Mouse (Mus musculus) forebrain, embryonic 12.5 days (tissue): ENCODE results near the gene Gng7. TPM values are rescaled to one million over a fixed set of nuclear protein-coding genes. Genes with fewer than 3 reads are reported as not detected.

Experiments
- ATAC-seq: fragments of 200-750 bp; cut with Nextera tagmentation; 2 replicates; pipeline ENCODE4 v1.8.0; 2017; ENCODE audit warnings: moderate TSS enrichment; ENCODE audit not compliant: low FRiP score
- H3K27ac ChIP-seq: fragments of 300-500 bp; sonication (generic); 2 replicates; pipeline ENCODE4 v1.5.1; 2016; ENCODE audit warnings: mild to moderate bottlenecking
- H3K27me3 ChIP-seq: fragments of 300-500 bp; sonication (generic); 2 replicates; pipeline ENCODE4 v1.6.1; 2016; ENCODE audit warnings: mild to moderate bottlenecking
- H3K36me3 ChIP-seq: fragments of 300-500 bp; sonication (generic); replicated peaks from 2 replicates; pipeline ENCODE4 v1.6.1; 2016; ENCODE audit warnings: mild to moderate bottlenecking
- H3K4me1 ChIP-seq: fragments of 300-500 bp; sonication (generic); 2 replicates; pipeline ENCODE4 v1.6.1; 2016
- H3K4me2 ChIP-seq: fragments of 300-500 bp; sonication (generic); 2 replicates; pipeline ENCODE4 v1.6.1; 2016; ENCODE audit warnings: mild to moderate bottlenecking, moderate library complexity
- H3K4me3 ChIP-seq: fragments of 300-500 bp; sonication (generic); replicated peaks from 2 replicates; pipeline ENCODE4 v1.5.1; 2016; ENCODE audit warnings: mild to moderate bottlenecking
- H3K9ac ChIP-seq: fragments of 300-500 bp; sonication (generic); 2 replicates; pipeline ENCODE4 v1.6.1; 2016; ENCODE audit warnings: mild to moderate bottlenecking
- H3K9me3 ChIP-seq: fragments of 300-500 bp; sonication (generic); 2 replicates; pipeline ENCODE4 v1.6.1; 2016
- WGBS: fragments of 180-500 bp; shearing (Covaris S2); methylation state at CpG from one replicate; pipeline ENCODE4 v1.1.7; 2016; 5-methylcytosine and 5-hydroxymethylcytosine counted together
- polyA plus RNA-seq: library from polyadenylated mRNA; unstranded; fragments of >200 nt; fragmentation: Nextera tagmentation; extraction: Ambion mirVana; gene quantifications from 2 replicates; pipeline ENCODE4 v1.2.1, GENCODE M21; 2016

Gene Gng7
- polyA plus RNA-seq, 1 experiment from 2014 or later, result 9.8 TPM

GRCm38 (mm10) chr10:80928586-80929298 lies 86.0 kb downstream of the Gng7 start:
- H3K4me2 ChIP-seq, result peak overlapping the region; percentile 91
- H3K4me3 ChIP-seq, result peak overlapping the region; percentile 48
- H3K27ac ChIP-seq, result no peak overlapping the region
- H3K36me3 ChIP-seq, result no peaks in the 10 kb centered on the region
- peak; percentile 34 for ATAC-seq
- WGBS, result under 1% methylated on average over 48 of the region's 48 CpGs
- H3K27me3 ChIP-seq, result peaks cover 37% of the 10 kb centered on the region
- peaks cover 48% of the 10 kb centered on the region for H3K4me1 ChIP-seq
- peak overlapping the region; percentile 64 for H3K9ac ChIP-seq
- H3K9me3 ChIP-seq, result no peaks in the 10 kb centered on the region

GRCm38 (mm10) chr10:80925472-80925871 lies 89.3 kb downstream of the Gng7 start:
- ATAC-seq, result no peak
- Histone ChIP-seq H3K4me2 (no peak overlapping the region), H3K9me3 (no peaks in the 10 kb centered on the region), H3K36me3 (no peaks in the 10 kb centered on the region), H3K4me3 (no peak overlapping the region), H3K9ac (no peak overlapping the region), H3K27me3 (peaks cover 16% of the 10 kb centered on the region), H3K27ac (no peak overlapping the region), H3K4me1 (peaks cover 26% of the 10 kb centered on the region)
- 54% methylated on average over 3 of the region's 3 CpGs for WGBS

- H3K27ac ChIP-seq, result peak overlapping the region; percentile 50; the same call in 1 of the 2 replicates
- peak overlapping the region; percentile 42; the same call in 1 of the 2 replicates for H3K9ac ChIP-seq
- peak overlapping the region; percentile 44 for H3K4me2 ChIP-seq
- peak overlapping the region; percentile 26 for H3K4me3 ChIP-seq
- H3K9me3 ChIP-seq, result no peaks in the 10 kb centered on the region
- H3K27me3 ChIP-seq, result peaks cover 19% of the 10 kb centered on the region; the same call in 1 of the 2 replicates
- no peak for ATAC-seq
- WGBS, result 3% methylated on average over 16 of the region's 16 CpGs
- peaks cover 20% of the 10 kb centered on the region for H3K4me1 ChIP-seq
- H3K36me3 ChIP-seq, result no peaks in the 10 kb centered on the region
Measured at GRCm38 (mm10) chr10:80921923-80922322, 92.8 kb downstream of the Gng7 start.

- peak within 1 kb of the TSS; percentile 68 for H3K27ac ChIP-seq
- H3K9me3 ChIP-seq, result no peaks in the 10 kb centered on the region
- H3K4me3 ChIP-seq, result peak within 1 kb of the TSS; percentile 94
- H3K27me3 ChIP-seq, result peaks cover 19% of the 10 kb centered on the region; the same call in 1 of the 2 replicates
- H3K9ac ChIP-seq, result peak within 1 kb of the TSS; percentile 83
- H3K4me2 ChIP-seq, result peak within 1 kb of the TSS; percentile 99
- ATAC-seq, result peak; percentile 76
- under 1% methylated on average over 60 of the region's 61 CpGs for WGBS
- H3K4me1 ChIP-seq, result peaks cover 35% of the 10 kb centered on the region
- peaks cover 27% of the 10 kb centered on the region for H3K36me3 ChIP-seq
Measured at GRCm38 (mm10) chr10:80917779-80918434, 96.8 kb downstream of the Gng7 start, which contains the start of gene Lmnb2. Lmnb2 (minus strand) TSS chr10:80918245.

GRCm38 (mm10) chr10:80917336-80917778 lies 97.4 kb downstream of the Gng7 start:
- peak overlapping the region; percentile 68 for H3K27ac ChIP-seq
- peak overlapping the region; percentile 83 for H3K9ac ChIP-seq
- 4% methylated on average over 15 of the region's 15 CpGs for WGBS
- peak overlapping the region; percentile 99 for H3K4me2 ChIP-seq
- peaks cover 35% of the 10 kb centered on the region for H3K4me1 ChIP-seq
- H3K9me3 ChIP-seq, result no peaks in the 10 kb centered on the region
- ATAC-seq, result peak; percentile 57
- peak overlapping the region; percentile 94 for H3K4me3 ChIP-seq
- H3K27me3 ChIP-seq, result peaks cover 15% of the 10 kb centered on the region; the same call in 1 of the 2 replicates
- H3K36me3 ChIP-seq, result peaks cover 33% of the 10 kb centered on the region

GRCm38 (mm10) chr10:80915736-80916135 lies 99.0 kb downstream of the Gng7 start:
- no peak for ATAC-seq
- H3K4me2 ChIP-seq, result peak overlapping the region; percentile 99; the same call in 1 of the 2 replicates
- peaks cover 49% of the 10 kb centered on the region for H3K36me3 ChIP-seq
- no peak overlapping the region for H3K4me3 ChIP-seq
- no peak overlapping the region for H3K9ac ChIP-seq
- no peak overlapping the region for H3K27ac ChIP-seq
- peaks cover 24% of the 10 kb centered on the region for H3K4me1 ChIP-seq
- peaks cover 7% of the 10 kb centered on the region; the same call in 1 of the 2 replicates for H3K27me3 ChIP-seq
- H3K9me3 ChIP-seq, result no peaks in the 10 kb centered on the region
- 93% methylated on average over 4 of the region's 4 CpGs for WGBS

- no peak overlapping the region for H3K27ac ChIP-seq
- H3K4me3 ChIP-seq, result no peak overlapping the region
- peaks cover 24% of the 10 kb centered on the region for H3K4me1 ChIP-seq
- peaks cover 54% of the 10 kb centered on the region for H3K36me3 ChIP-seq
- ATAC-seq, result no peak
- H3K4me2 ChIP-seq, result no peak overlapping the region
- H3K9ac ChIP-seq, result no peak overlapping the region
- H3K27me3 ChIP-seq, result peaks cover 7% of the 10 kb centered on the region; the same call in 1 of the 2 replicates
- no peaks in the 10 kb centered on the region for H3K9me3 ChIP-seq
- WGBS, result 81% methylated on average over 2 of the region's 2 CpGs
Measured at GRCm38 (mm10) chr10:80915260-80915659, 99.5 kb downstream of the Gng7 start.

GRCm38 (mm10) chr10:80914253-80914656 lies 100.5 kb downstream of the Gng7 start:
- no peaks in the 10 kb centered on the region for H3K9me3 ChIP-seq
- WGBS, result 91% methylated on average over 5 of the region's 5 CpGs
- H3K27me3 ChIP-seq, result peaks cover 4% of the 10 kb centered on the region; the same call in 1 of the 2 replicates
- no peak overlapping the region for H3K9ac ChIP-seq
- peaks cover 24% of the 10 kb centered on the region for H3K4me1 ChIP-seq
- H3K4me2 ChIP-seq, result no peak overlapping the region
- H3K36me3 ChIP-seq, result peaks cover 64% of the 10 kb centered on the region
- no peak overlapping the region for H3K4me3 ChIP-seq
- no peak for ATAC-seq
- 0 out of 2 replicates have a peak overlapping the region, but pooled peaks have one; percentile 36 for H3K27ac ChIP-seq

- ATAC-seq, result no peak
- Histone ChIP-seq H3K27me3 (no peaks in the 10 kb centered on the region), H3K4me1 (peaks cover 24% of the 10 kb centered on the region), H3K9me3 (no peaks in the 10 kb centered on the region), H3K27ac (no peak overlapping the region), H3K4me3 (no peak overlapping the region), H3K36me3 (peaks cover 71% of the 10 kb centered on the region), H3K4me2 (no peak overlapping the region), H3K9ac (no peak overlapping the region)
- WGBS, result 94% methylated on average over 7 of the region's 8 CpGs
Measured at GRCm38 (mm10) chr10:80913364-80914011, 101.3 kb downstream of the Gng7 start.

- no peak overlapping the region for H3K27ac ChIP-seq
- no peak overlapping the region for H3K4me2 ChIP-seq
- no peak for ATAC-seq
- H3K27me3 ChIP-seq, result no peaks in the 10 kb centered on the region
- H3K9me3 ChIP-seq, result no peaks in the 10 kb centered on the region
- peaks cover 15% of the 10 kb centered on the region for H3K4me1 ChIP-seq
- no peak overlapping the region for H3K4me3 ChIP-seq
- no peak overlapping the region for H3K9ac ChIP-seq
- peaks cover 87% of the 10 kb centered on the region for H3K36me3 ChIP-seq
Measured at GRCm38 (mm10) chr10:80911891-80912290, 102.9 kb downstream of the Gng7 start.

- Histone ChIP-seq H3K36me3 (peaks cover 91% of the 10 kb centered on the region), H3K4me1 (peaks cover 9% of the 10 kb centered on the region), H3K4me2 (no peak overlapping the region), H3K9ac (no peak overlapping the region), H3K9me3 (no peaks in the 10 kb centered on the region), H3K27ac (no peak overlapping the region), H3K4me3 (no peak overlapping the region), H3K27me3 (no peaks in the 10 kb centered on the region)
- no peak for ATAC-seq
- WGBS, result 94% methylated on average over 4 of the region's 4 CpGs
Measured at GRCm38 (mm10) chr10:80911354-80911753, 103.4 kb downstream of the Gng7 start.
